In genomic region chr2:165398164-165398785, GRCm38 (mm10) we compare ENCODE assay signal across 14 mouse cellular contexts. TPM values are rescaled to one million over a fixed set of nuclear protein-coding genes. Genes with fewer than 3 reads are reported as not detected.
DNase-seq lines count a peak whose midpoint lies in the region; ATAC-seq lines count a peak whose summit lies in the region.
"Had no signal": no experiment of that assay in that cellular context is flagged by ENCODE, and none has a peak within 500 bp of the region (broad histone marks: within the 10 kb centered on the region; RNA-seq: fewer than 3 reads in every experiment).

No protein-coding gene starts in this region.

- peak; percentile 33 to 64 for DNase-seq in cerebellum, postnatal 14 days
- DNase-seq in cerebellum, adult 8-10 months, result no peak
- peak; percentile 38 for DNase-seq in midbrain, embryonic 10.5 days (ENCODE audit: low spot score)
- no peak for DNase-seq in embryonic facial prominence, embryonic 14.5 days (ENCODE audit: low spot score)
- no peak for DNase-seq in urinary bladder, postnatal 25 days (ENCODE audit: low spot score)
- DNase-seq in frontal cortex, postnatal 36 days (ENCODE audit: low spot score in 2 of 2), result no peak
- DNase-seq: liver, embryonic 13.5 days; thymus, postnatal 14 days had no signal

- H3K4me3 ChIP-seq in midbrain, embryonic 10.5 days, result 0 out of 2 replicates have a peak overlapping the region, but pooled peaks have one; percentile 16
- H3K4me3 ChIP-seq in midbrain, embryonic 16.5 days (ENCODE audit: low read depth, low read length), result no peak overlapping the region
- no peak overlapping the region for H3K4me3 ChIP-seq in embryonic facial prominence, embryonic 14.5 days (ENCODE audit: low read depth, low read length)
- H3K4me3 ChIP-seq in limb, embryonic 12.5 days (replicated peaks), result no peak overlapping the region
- H3K4me3 ChIP-seq: hindbrain, embryonic 15.5 days; liver, embryonic 13.5 days had no signal

- H3K27ac ChIP-seq in midbrain, embryonic 10.5 days (replicated peaks), result peak overlapping the region; percentile 74
- H3K27ac ChIP-seq in midbrain, embryonic 16.5 days (ENCODE audit: low read length), result no peak overlapping the region
- peak overlapping the region; percentile 61 for H3K27ac ChIP-seq in embryonic facial prominence, embryonic 14.5 days (replicated peaks; ENCODE audit: low read depth, low read length)
- no peak overlapping the region for H3K27ac ChIP-seq in limb, embryonic 12.5 days
- H3K27ac ChIP-seq: hindbrain, embryonic 15.5 days; liver, embryonic 13.5 days had no signal

- whole genome bisulfite sequencing in midbrain, embryonic 10.5 days, result 55% methylated on average over 15 of the region's 15 CpGs
- WGBS in midbrain, embryonic 16.5 days, result 56% methylated on average over 15 of the region's 15 CpGs
- WGBS in embryonic facial prominence, embryonic 14.5 days, result 69% methylated on average over 12 of the region's 15 CpGs
- WGBS in limb, embryonic 12.5 days, result 60% methylated on average over 15 of the region's 15 CpGs

- no peak overlapping the region for H3K4me2 ChIP-seq in midbrain, embryonic 16.5 days (ENCODE audit: low read length)
- no peak overlapping the region for H3K4me2 ChIP-seq in embryonic facial prominence, embryonic 14.5 days (ENCODE audit: low read depth, low read length)
- H3K4me2 ChIP-seq in limb, embryonic 12.5 days, result no peak overlapping the region
- H3K4me2 ChIP-seq: hindbrain, embryonic 15.5 days; liver, embryonic 13.5 days had no signal

- H3K9ac ChIP-seq in midbrain, embryonic 16.5 days (ENCODE audit: low read depth, low read length), result no peak overlapping the region
- H3K9ac ChIP-seq in embryonic facial prominence, embryonic 14.5 days (ENCODE audit: low read depth, low read length), result no peak overlapping the region
- no peak overlapping the region for H3K9ac ChIP-seq in limb, embryonic 12.5 days (replicated peaks)
- H3K9ac ChIP-seq: hindbrain, embryonic 15.5 days; liver, embryonic 13.5 days had no signal

- no peaks in the 10 kb centered on the region for H3K36me3 ChIP-seq in midbrain, embryonic 10.5 days
- H3K36me3 ChIP-seq in midbrain, embryonic 16.5 days (ENCODE audit: control insufficient read depth, insufficient read depth, low read length), result no peaks in the 10 kb centered on the region
- no peaks in the 10 kb centered on the region for H3K36me3 ChIP-seq in embryonic facial prominence, embryonic 14.5 days (ENCODE audit: control insufficient read depth, insufficient read depth, low read length)
- H3K36me3 ChIP-seq in limb, embryonic 12.5 days, result no peaks in the 10 kb centered on the region
- H3K36me3 ChIP-seq: hindbrain, embryonic 15.5 days; liver, embryonic 13.5 days had no signal

- no peaks in the 10 kb centered on the region for H3K27me3 ChIP-seq in midbrain, embryonic 10.5 days (ENCODE audit: low read depth, poor library complexity, severe bottlenecking)
- no peaks in the 10 kb centered on the region for H3K27me3 ChIP-seq in midbrain, embryonic 16.5 days (ENCODE audit: control insufficient read depth, insufficient read depth, low read depth, low read length)
- no peaks in the 10 kb centered on the region for H3K27me3 ChIP-seq in embryonic facial prominence, embryonic 14.5 days (replicated peaks; ENCODE audit: control insufficient read depth, insufficient read depth, low read length)
- no peaks in the 10 kb centered on the region for H3K27me3 ChIP-seq in limb, embryonic 12.5 days
- H3K27me3 ChIP-seq: hindbrain, embryonic 15.5 days; liver, embryonic 13.5 days had no signal

- no peaks in the 10 kb centered on the region for H3K9me3 ChIP-seq in midbrain, embryonic 10.5 days (replicated peaks)
- 0 out of 2 replicates have a peak, but pooled peaks cover 2% of the 10 kb centered on the region for H3K9me3 ChIP-seq in midbrain, embryonic 16.5 days (replicated peaks; ENCODE audit: control insufficient read depth, low read length, poor library complexity, severe bottlenecking)
- no peaks in the 10 kb centered on the region for H3K9me3 ChIP-seq in embryonic facial prominence, embryonic 14.5 days (ENCODE audit: control insufficient read depth, low read length)
- peaks cover 4% of the 10 kb centered on the region; the same call in 1 of the 2 replicates for H3K9me3 ChIP-seq in limb, embryonic 12.5 days
- H3K9me3 ChIP-seq: hindbrain, embryonic 15.5 days; liver, embryonic 13.5 days had no signal

- H3K4me1 ChIP-seq in midbrain, embryonic 10.5 days, result peaks cover 27% of the 10 kb centered on the region
- H3K4me1 ChIP-seq in midbrain, embryonic 16.5 days (ENCODE audit: control insufficient read depth, insufficient read depth, low read length), result peaks cover 11% of the 10 kb centered on the region; the same call in 1 of the 2 replicates
- peaks cover 20% of the 10 kb centered on the region for H3K4me1 ChIP-seq in embryonic facial prominence, embryonic 14.5 days (ENCODE audit: control insufficient read depth, insufficient read depth, low read length)
- H3K4me1 ChIP-seq in limb, embryonic 12.5 days (replicated peaks), result peaks cover 22% of the 10 kb centered on the region

- no peak for ATAC-seq in midbrain, embryonic 16.5 days
- ATAC-seq in embryonic facial prominence, embryonic 14.5 days (ENCODE audit: low read depth), result no peak; the same call in 1 of the 2 replicates
- 0 out of 2 replicates have a peak, but pooled peaks have one; percentile 27 for ATAC-seq in limb, embryonic 12.5 days (ENCODE audit: insufficient number of reproducible peaks, insufficient read depth, low FRiP score, low TSS enrichment, low read depth)

RNA-seq across cellular contexts. Expression of gene Ocstamp, which starts 1.9 kb away (rescaled TPM):
- 0.06 and 0.07 TPM in 2 replicates for polyA plus RNA-seq in midbrain, embryonic 10.5 days (2016; fragmentation: Nextera tagmentation; extraction: Ambion mirVana)
- 0.08 TPM in 1 of 2 replicates, not detected in the other for polyA plus RNA-seq in midbrain, embryonic 16.5 days (2015; fragmentation: Nextera tagmentation; extraction: Ambion mirVana)
- 0.35 and 1.1 TPM in 2 replicates for polyA plus RNA-seq in embryonic facial prominence, embryonic 14.5 days (2014; fragmentation: Nextera tagmentation; extraction: Ambion mirVana)
- not detected in 2 replicates for polyA plus RNA-seq in limb, embryonic 12.5 days (2016; fragmentation: Nextera tagmentation; extraction: Ambion mirVana)
- polyA plus RNA-seq: brain, embryonic 14.5 days; hindbrain, embryonic 15.5 days; kidney, embryonic 16.5 days; neural tube, embryonic 11.5 days had no signal

RNA-seq across cellular contexts. Expression of gene Zfp334, which starts 10.2 kb away (rescaled TPM):
- polyA plus RNA-seq in midbrain, embryonic 10.5 days (2016; fragmentation: Nextera tagmentation; extraction: Ambion mirVana), result 19.9 and 23.1 TPM in 2 replicates
- polyA plus RNA-seq in midbrain, embryonic 16.5 days (2015; fragmentation: Nextera tagmentation; extraction: Ambion mirVana), result 9.5 and 9.7 TPM in 2 replicates
- polyA plus RNA-seq in embryonic facial prominence, embryonic 14.5 days (2014; fragmentation: Nextera tagmentation; extraction: Ambion mirVana), result 8.7 TPM in 2 replicates
- polyA plus RNA-seq in limb, embryonic 12.5 days (2016; fragmentation: Nextera tagmentation; extraction: Ambion mirVana), result 17.4 and 18.4 TPM in 2 replicates

RNA-seq across cellular contexts. Expression of gene Zfp663, which starts 29.7 kb away (rescaled TPM):
- 6.0 and 7.2 TPM in 2 replicates for polyA plus RNA-seq in midbrain, embryonic 10.5 days (2016; fragmentation: Nextera tagmentation; extraction: Ambion mirVana)
- 7.3 and 9.1 TPM in 2 replicates for polyA plus RNA-seq in midbrain, embryonic 16.5 days (2015; fragmentation: Nextera tagmentation; extraction: Ambion mirVana)
- polyA plus RNA-seq in embryonic facial prominence, embryonic 14.5 days (2014; fragmentation: Nextera tagmentation; extraction: Ambion mirVana), result 0.55 and 0.64 TPM in 2 replicates
- polyA plus RNA-seq in limb, embryonic 12.5 days (2016; fragmentation: Nextera tagmentation; extraction: Ambion mirVana), result 0.74 and 1.2 TPM in 2 replicates

Comparison
In these comparisons a context has a peak if more than half of its experiments do, and no peak if none do; other contexts are left out.
1. DNase-seq: peak in cerebellum, postnatal 14 days (2 of 2) and midbrain, embryonic 10.5 days (single experiment); none in cerebellum, adult 8-10 months (single experiment), embryonic facial prominence, embryonic 14.5 days (single experiment), urinary bladder, postnatal 25 days (single experiment) and frontal cortex, postnatal 36 days (0 of 2).
2. H3K27ac ChIP-seq: peak in midbrain, embryonic 10.5 days (single experiment) and embryonic facial prominence, embryonic 14.5 days (single experiment); none in midbrain, embryonic 16.5 days (single experiment) and limb, embryonic 12.5 days (single experiment).